Mouse (Mus musculus): ENCODE results near the gene Cdca7l. TPM values are rescaled to one million over a fixed set of nuclear protein-coding genes. Genes with fewer than 3 reads are reported as not detected.

Cdca7l gene
- polyA plus RNA-seq, 2 experiments, result 24.0 to 37.7 TPM

- Histone ChIP-seq H3K9ac (ENCODE audit: low read depth, low read length, severe bottlenecking) (no peak overlapping the region), H3K4me2 (replicated peaks; ENCODE audit: low read depth, low read length, severe bottlenecking) (no peak overlapping the region), H3K9me3 (ENCODE audit: control insufficient read depth, low read length) (no peaks in the 10 kb centered on the region), H3K27ac (replicated peaks; ENCODE audit: low read depth, low read length) (no peak overlapping the region), H3K4me3 (replicated peaks; ENCODE audit: low read length) (no peak overlapping the region), H3K4me1 (ENCODE audit: control insufficient read depth, insufficient read depth, low read length) (no peaks in the 10 kb centered on the region), H3K36me3 (ENCODE audit: control insufficient read depth, insufficient read depth, low read length) (no peaks in the 10 kb centered on the region), H3K27me3 (ENCODE audit: control insufficient read depth, insufficient read depth, low read length) (no peaks in the 10 kb centered on the region)
- no peak for ATAC-seq (ENCODE audit: low FRiP score, low read depth)
- no peak for TF ChIP-seq POLR2A (IDR thresholded peaks at IDR 0.05; ENCODE audit: borderline replicate concordance, extremely low read depth, insufficient read depth, insufficient read length)
- DNase-seq (ENCODE audit: low spot score), result no peak
- WGBS, result 52% methylated on average over 10 of the region's 10 CpGs
Observed at GRCm38 (mm10) chr12:117835371-117835770, 31.3 kb downstream of the Cdca7l start.

- WGBS, result 82% methylated on average over 4 of the region's 4 CpGs
- no peak overlapping the region for H3K9ac ChIP-seq (ENCODE audit: low read depth, low read length, severe bottlenecking)
- DNase-seq (ENCODE audit: low spot score), result no peak
Observed at GRCm38 (mm10) chr12:117837376-117837775, 33.3 kb downstream of the Cdca7l start.

GRCm38 (mm10) chr12:117840705-117841104 is 36.6 kb downstream of the Cdca7l start:
- ATAC-seq (ENCODE audit: low FRiP score, low read depth), result no peak
- H3K9ac ChIP-seq (ENCODE audit: low read depth, low read length, severe bottlenecking), result no peak overlapping the region
- H3K4me1 ChIP-seq (ENCODE audit: control insufficient read depth, insufficient read depth, low read length), result peaks cover 3% of the 10 kb centered on the region; the same call in 1 of the 2 replicates
- no peak overlapping the region for H3K4me2 ChIP-seq (replicated peaks; ENCODE audit: low read depth, low read length, severe bottlenecking)
- no peak for DNase-seq (ENCODE audit: low spot score)
- no peaks in the 10 kb centered on the region for H3K27me3 ChIP-seq (ENCODE audit: control insufficient read depth, insufficient read depth, low read length)
- H3K4me3 ChIP-seq (replicated peaks; ENCODE audit: low read length), result no peak overlapping the region
- no peak overlapping the region for H3K27ac ChIP-seq (replicated peaks; ENCODE audit: low read depth, low read length)
- WGBS, result 79% methylated on average over 1 of the region's 1 CpGs
- no peaks in the 10 kb centered on the region for H3K9me3 ChIP-seq (ENCODE audit: control insufficient read depth, low read length)
- no peak for TF ChIP-seq POLR2A (IDR thresholded peaks at IDR 0.05; ENCODE audit: borderline replicate concordance, extremely low read depth, insufficient read depth, insufficient read length)
- H3K36me3 ChIP-seq (ENCODE audit: control insufficient read depth, insufficient read depth, low read length), result no peaks in the 10 kb centered on the region

More at GRCm38 (mm10) chr12:117837376-117837775, 33.3 kb downstream of the Cdca7l start:
- no peak for ATAC-seq (ENCODE audit: low FRiP score, low read depth)
- Histone ChIP-seq H3K27ac (replicated peaks; ENCODE audit: low read depth, low read length) (no peak overlapping the region), H3K9me3 (ENCODE audit: control insufficient read depth, low read length) (no peaks in the 10 kb centered on the region), H3K4me2 (replicated peaks; ENCODE audit: low read depth, low read length, severe bottlenecking) (no peak overlapping the region), H3K4me3 (replicated peaks; ENCODE audit: low read length) (no peak overlapping the region), H3K36me3 (ENCODE audit: control insufficient read depth, insufficient read depth, low read length) (no peaks in the 10 kb centered on the region), H3K4me1 (ENCODE audit: control insufficient read depth, insufficient read depth, low read length) (no peaks in the 10 kb centered on the region), H3K27me3 (ENCODE audit: control insufficient read depth, insufficient read depth, low read length) (no peaks in the 10 kb centered on the region)
- no peak for TF ChIP-seq POLR2A (IDR thresholded peaks at IDR 0.05; ENCODE audit: borderline replicate concordance, extremely low read depth, insufficient read depth, insufficient read length)

- WGBS, result 71% methylated on average over 1 of the region's 1 CpGs
- no peak for DNase-seq (ENCODE audit: low spot score)
- H3K27me3 ChIP-seq (ENCODE audit: control insufficient read depth, insufficient read depth, low read length), result no peaks in the 10 kb centered on the region
- H3K27ac ChIP-seq (replicated peaks; ENCODE audit: low read depth, low read length), result no peak overlapping the region
- H3K4me3 ChIP-seq (replicated peaks; ENCODE audit: low read length), result no peak overlapping the region
- peaks cover 3% of the 10 kb centered on the region; the same call in 1 of the 2 replicates for H3K4me1 ChIP-seq (ENCODE audit: control insufficient read depth, insufficient read depth, low read length)
- no peak overlapping the region for H3K4me2 ChIP-seq (replicated peaks; ENCODE audit: low read depth, low read length, severe bottlenecking)
- no peak overlapping the region for H3K9ac ChIP-seq (ENCODE audit: low read depth, low read length, severe bottlenecking)
- H3K9me3 ChIP-seq (ENCODE audit: control insufficient read depth, low read length), result no peaks in the 10 kb centered on the region
- no peaks in the 10 kb centered on the region for H3K36me3 ChIP-seq (ENCODE audit: control insufficient read depth, insufficient read depth, low read length)
- no peak for TF ChIP-seq POLR2A (IDR thresholded peaks at IDR 0.05; ENCODE audit: borderline replicate concordance, extremely low read depth, insufficient read depth, insufficient read length)
- ATAC-seq (ENCODE audit: low FRiP score, low read depth), result no peak
Observed at GRCm38 (mm10) chr12:117842676-117843075, 38.6 kb downstream of the Cdca7l start.

- H3K4me3 ChIP-seq (replicated peaks; ENCODE audit: low read length), result peak overlapping the region; percentile 80
- no peaks in the 10 kb centered on the region for H3K36me3 ChIP-seq (ENCODE audit: control insufficient read depth, insufficient read depth, low read length)
- no peaks in the 10 kb centered on the region for H3K27me3 ChIP-seq (ENCODE audit: control insufficient read depth, insufficient read depth, low read length)
- peak overlapping the region; percentile 87 for H3K27ac ChIP-seq (replicated peaks; ENCODE audit: low read depth, low read length)
- no peaks in the 10 kb centered on the region for H3K9me3 ChIP-seq (ENCODE audit: control insufficient read depth, low read length)
- DNase-seq (ENCODE audit: low spot score), result peak; percentile 65
- WGBS, result 1% methylated on average over 61 of the region's 75 CpGs
- peak overlapping the region; percentile 90 for H3K9ac ChIP-seq (ENCODE audit: low read depth, low read length, severe bottlenecking)
- TF ChIP-seq POLR2A (IDR thresholded peaks at IDR 0.05; ENCODE audit: borderline replicate concordance, extremely low read depth, insufficient read depth, insufficient read length), result 0 out of 2 replicates have a peak, but pooled peaks have one; percentile 16
- peak overlapping the region; percentile 87 for H3K4me2 ChIP-seq (replicated peaks; ENCODE audit: low read depth, low read length, severe bottlenecking)
- peak; percentile 93 for ATAC-seq (ENCODE audit: low FRiP score, low read depth)
- H3K4me1 ChIP-seq (ENCODE audit: control insufficient read depth, insufficient read depth, low read length), result peaks cover 3% of the 10 kb centered on the region; the same call in 1 of the 2 replicates
Observed at GRCm38 (mm10) chr12:117843302-117844074, 39.4 kb downstream of the Cdca7l start.

Data from limb, embryonic 14.5 days (tissue).